Mouse (Mus musculus) frontal cortex, adult 2 months (tissue): Measurements from ENCODE around the gene AC131692.1. TPM values are rescaled to one million over a fixed set of nuclear protein-coding genes. Genes with fewer than 3 reads are reported as not detected.
"Not testable (repeated sequence)": the region's sequence is repeated elsewhere in the genome, so short reads cannot be mapped to it uniquely, and the experiment has no call there.

Experiments
- DNase-seq, 2 experiments: peaks; one replicate each; pipeline ENCODE4 v3.0.0; 2022; ENCODE audit warnings: low spot score in 1 of 2; ENCODE audit errors: extremely low spot score in 1 of 2
- polyA plus RNA-seq: library from polyadenylated mRNA; depleted of rRNA; stranded (reverse); fragments of >200 nt; gene quantifications from 2 replicates; pipeline ENCODE4 v1.2.3, GENCODE M21; 2012

Gene AC131692.1
- polyA plus RNA-seq, 1 experiment: not detected

DNA sequence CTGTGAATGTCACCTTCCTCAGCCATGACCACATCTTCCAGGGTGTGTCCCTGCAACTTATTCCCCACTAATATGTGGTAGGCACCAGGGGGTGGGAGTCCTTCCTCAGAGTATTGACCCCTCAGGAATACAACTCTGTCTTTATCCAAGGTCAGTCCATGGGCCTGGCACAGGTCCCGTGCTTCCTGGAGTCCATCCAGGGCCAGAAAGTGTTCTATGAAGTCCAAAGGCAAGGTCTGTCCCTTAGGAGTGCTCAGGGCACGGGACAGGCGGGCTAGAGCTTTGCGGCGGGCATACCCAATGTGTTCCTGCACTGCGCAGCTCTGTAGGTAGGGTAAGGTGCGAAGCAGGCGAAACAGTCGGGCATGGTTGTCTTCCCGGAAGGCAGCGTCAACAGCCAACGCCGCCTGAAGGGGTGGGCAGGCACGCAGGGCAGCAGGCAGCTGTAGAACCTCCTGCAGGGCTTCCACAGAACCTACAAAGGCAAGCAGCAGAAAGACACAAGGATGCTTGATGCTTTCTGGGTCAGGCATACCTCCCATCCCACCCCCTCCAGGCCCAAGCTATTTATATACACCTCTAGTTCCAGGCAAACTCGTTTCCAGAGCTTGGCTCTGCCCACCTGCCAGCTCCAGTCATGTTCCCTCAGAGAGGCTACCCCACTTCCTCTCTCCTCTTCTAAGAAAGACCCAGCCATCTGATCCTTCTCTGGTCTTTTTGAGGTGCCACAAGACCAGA is 22.1 kb downstream of the AC131692.1 start:
- peak in 1 of 2 experiments; percentile 25 for DNase-seq

DNA sequence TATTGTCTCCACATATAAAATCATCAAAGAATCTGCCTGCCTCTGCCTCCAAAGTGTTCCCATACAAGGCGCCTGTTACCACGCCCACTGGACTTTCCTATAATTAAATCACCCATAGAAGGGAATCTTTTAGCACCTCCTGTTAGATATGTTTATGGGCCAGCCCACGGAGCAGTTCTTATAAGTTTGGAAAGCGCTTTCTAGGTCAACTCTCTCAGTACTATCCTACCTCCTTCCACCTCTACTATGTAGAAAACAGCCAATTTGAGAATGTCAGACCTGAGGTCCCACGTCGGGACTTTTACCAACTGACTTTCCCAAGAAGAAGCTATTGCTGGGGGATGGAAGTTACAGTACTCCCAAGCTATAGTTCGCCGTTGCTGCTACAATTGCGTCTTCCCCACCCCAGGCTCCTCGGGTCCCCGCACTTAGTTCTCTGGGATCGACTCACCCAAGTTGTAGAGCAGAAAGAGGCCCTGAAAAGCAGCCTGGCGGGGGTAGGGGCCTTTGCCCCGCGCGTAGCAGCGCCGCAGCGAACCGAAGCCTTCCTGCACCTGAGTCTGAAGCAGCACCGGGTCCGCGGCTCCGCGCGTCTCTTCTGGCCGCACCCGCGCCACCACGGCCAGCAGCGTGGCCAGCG is 23.2 kb downstream of the AC131692.1 start:
- DNase-seq: peak in 1 of 2 experiments; percentile 28

DNA sequence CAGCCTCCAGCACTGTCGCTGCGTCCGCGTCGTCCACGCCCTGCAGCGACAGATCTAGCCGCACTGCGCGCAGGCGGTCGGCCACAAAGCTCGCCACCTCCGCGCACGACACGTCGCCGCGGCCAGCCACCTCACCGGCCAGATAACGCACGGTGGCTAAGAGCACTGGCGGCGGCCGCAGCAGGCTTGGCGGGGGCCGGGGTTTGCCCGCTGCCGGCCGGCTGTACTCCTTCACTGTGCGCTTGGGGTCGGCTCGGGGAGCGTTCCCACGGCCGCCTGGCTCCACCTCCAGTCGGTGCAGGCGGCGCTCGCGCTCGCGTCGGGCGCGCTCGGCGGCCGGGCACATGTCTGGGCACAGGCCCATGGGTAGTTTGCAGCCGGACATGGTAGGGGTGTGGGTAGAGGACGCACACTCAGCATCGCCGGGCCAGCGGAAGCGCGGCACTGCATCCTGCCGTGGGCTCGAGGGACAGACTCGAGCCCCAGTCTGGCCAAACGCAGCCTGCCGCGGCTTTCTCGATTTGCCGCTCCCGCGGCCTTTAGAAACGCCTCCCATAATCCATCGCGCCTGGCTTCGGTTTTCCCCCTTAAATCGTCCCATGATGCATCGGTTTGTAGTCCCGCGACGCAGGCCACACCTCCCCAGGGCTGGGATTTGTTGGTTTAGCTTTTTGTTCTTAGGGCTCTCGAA is 23.9 kb downstream of the AC131692.1 start, which contains the start of gene Sac3d1:
Sac3d1 (minus strand) TSS at position 665 of the 691 bp plus-strand sequence.
- peak; percentile 81 to 94 for DNase-seq

DNA sequence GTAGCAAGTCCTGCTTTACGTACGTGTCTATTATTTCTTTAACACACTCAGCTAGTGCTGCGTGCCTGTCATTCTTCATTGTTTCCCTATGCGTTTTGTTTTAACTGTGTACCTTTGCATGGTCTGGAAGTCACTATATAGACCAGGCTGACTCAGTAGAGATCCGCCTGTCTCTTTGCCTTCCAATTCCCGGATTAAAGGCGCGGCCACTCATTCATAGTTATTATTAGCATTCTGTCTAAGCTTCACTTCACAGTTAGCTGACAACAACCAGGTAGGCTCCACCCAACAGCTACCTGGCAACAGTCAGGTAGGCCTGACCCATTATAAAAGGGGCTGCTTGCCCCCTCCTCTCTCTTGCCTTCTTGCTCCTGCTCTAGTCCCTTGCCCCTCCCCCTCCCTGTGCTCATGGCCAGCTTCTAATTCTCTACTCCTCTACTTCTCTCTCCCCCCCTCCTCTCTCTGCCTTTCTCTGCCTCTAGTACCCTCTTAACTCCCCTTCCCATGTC is 24.5 kb downstream of the AC131692.1 start:
- DNase-seq: no peak

DNA sequence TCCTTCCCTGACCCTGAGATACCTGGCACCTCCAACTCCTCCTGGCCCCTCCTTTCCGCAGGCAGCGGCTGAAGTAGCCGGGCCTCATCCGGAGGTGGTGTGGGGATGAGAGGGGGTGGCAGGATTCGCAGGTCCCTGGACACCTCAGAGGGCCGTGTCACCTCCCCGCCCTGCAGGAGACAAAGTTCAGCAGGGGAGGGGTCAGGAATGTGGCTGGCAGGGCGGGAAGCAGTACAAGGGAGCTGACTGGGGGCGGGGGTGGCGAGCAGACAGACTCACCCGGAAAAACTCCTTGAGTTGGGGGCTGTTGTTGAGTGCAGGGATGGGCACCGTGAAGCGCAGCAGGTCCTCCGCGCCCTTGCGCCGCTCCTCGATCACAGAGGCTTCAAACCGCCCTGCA is 27.5 kb downstream of the AC131692.1 start:
- no peak for DNase-seq

DNA sequence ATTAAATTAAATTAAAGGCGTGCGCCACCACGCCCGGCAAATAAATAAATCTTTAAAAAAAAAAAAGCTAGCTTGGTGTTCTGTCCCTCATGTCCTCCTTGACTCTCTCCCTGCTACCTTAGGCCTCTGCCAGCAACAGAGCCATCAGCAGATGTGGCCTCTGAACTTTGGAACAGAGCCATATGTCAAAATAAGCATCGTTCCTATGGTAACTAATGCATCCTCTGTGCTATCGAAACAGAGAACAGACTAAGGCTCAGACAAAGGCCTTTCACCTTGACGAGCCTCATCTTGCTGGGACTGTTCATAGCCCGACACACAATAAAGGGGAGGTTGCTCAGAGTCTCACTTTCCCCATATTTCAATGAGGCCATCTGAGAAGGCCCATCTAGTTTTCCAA is 29.1 kb downstream of the AC131692.1 start:
- DNase-seq: no peak

DNA sequence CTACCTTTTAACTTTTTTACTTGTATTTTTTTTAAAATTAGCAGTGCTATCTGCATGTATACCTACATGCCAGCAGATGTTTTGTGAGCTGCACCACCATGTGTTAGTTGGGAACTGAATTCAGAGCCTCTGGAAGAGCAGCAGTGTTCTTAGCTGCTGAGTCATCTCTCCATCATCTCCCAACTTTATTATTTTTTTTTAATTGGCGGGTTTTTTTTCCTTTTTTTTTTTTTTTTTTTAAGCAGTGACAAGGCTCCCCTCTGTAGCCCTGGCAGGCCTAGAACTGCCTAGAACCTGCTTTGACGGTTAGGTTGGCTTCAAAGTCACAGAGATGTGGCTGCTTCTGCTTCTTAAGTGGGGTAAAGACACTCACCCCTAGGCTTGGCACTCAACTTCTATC is 30.7 kb downstream of the AC131692.1 start:
- DNase-seq: no peak

DNA sequence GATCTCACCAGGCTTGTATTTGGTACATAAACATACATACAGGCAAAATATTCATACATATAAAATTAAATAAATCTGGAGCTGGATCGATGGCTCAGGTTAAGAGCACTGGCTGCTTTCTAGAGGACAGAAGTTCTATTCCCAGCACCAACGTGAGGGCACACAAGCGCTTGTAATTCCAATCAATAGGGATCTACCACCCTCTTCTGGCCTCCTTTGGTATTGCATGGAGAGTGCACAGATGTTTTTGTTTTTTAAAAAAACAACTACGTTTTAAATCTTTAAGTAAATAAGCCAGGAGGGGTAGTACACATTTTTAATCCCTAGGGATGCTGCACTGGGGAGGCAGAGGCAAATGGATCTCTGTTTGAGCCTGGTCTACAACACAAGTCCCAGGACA is 32.1 kb downstream of the AC131692.1 start:
- peak in 1 of 2 experiments; percentile 71 for DNase-seq

DNA sequence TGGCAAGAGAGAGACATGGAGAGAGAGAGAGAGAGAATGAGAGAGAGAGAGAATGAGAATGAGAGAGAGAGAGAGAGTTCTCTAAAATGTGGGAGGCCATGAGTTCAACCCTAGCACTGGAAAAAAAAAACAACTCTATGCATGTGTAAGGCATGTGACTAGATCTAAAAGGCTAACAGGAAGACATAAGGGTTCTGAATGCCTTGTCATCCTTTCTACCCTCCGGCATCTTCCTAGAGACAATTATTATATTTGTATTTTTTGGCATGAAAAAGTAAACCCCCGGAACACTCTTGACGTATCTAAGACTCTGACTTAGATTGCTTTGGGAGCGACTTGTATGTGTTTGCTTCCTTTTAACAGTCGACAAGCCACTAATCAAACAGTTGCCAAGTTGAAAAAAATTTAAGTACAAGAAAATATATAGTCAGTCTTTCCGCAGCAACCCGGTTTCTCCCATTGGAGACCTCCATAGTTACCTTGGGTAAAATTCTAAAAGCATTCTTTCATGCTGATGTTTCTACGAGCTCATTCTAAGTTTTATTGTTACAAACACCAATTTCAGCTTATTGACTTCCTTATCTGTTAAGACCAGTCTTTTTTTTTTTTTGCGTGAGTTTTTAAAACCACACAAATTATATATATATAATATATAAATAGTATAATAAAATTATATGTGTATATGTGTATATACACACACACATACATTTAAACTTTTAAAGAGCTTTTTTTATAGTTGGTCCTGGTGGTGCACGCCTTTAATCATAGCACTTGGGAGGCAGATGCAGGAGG is 32.8 kb downstream of the AC131692.1 start:
- DNase-seq: no peak

DNA sequence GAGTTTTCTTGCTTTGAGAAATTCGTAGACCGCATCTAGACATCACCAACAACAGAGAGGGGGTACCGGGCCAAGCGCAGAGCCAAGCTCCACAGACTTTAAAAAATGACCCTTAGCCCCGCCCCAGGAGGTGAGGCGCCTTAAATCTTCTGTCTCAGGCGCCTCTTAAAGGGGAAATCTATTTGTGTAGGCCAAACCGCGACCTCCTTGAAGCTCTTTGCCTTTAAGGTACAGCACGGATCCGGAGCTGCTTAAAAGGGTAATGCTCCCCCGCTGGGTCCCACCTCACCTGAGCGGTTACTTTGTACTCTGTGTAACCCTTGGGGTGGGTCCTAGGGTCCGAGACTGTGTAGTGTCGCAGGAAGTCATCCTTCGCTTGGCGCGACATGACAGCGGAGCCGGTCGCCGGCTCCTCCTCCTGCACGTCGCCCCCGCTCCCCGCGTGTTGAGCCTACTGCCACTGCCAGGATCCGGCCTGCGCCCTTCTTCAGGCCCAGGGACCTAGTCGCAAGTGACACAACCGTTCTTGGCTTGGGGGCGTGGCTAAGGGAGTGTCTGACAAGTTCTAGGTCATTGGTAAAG is 33.6 kb downstream of the AC131692.1 start, which contains the start of gene Snx15:
Snx15 (minus strand) TSS at position 545 of the 582 bp plus-strand sequence.
- DNase-seq: peak; percentile 95 to 97

DNA sequence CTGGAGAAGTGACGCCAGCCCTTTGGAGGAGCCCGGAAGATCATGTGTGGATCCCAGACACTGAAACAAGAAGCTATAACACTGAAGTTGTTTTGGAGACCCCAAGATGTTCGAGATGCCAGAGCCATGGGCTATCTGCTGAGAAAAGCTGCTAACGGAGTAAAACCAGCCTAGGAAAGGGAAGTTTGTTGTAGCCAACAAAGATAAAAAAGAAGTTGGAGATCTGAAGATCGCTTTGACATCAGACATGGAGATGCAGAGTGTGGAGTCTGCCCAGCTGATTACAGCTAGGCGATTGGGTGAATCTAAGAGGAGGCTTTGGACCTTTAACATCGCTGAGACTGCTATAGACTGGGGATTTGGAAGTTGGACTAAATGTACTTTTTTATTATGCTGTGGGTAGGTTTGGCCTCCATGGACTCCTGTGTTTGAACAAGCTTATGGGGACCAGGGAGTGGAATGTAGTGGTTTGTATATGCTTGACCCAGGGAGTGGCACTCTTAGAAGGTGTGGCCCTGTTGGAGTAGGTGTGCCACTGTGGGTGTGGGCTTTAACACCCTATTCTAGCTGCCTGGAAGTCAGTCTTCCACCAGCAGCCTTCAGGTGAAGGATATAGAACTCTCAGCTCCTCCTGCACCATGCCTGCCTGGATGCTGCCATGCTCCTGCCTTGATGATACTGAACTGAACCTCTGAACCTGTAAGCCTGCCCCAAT is 36.4 kb downstream of the AC131692.1 start:
- not testable (repeated sequence) for DNase-seq

DNA sequence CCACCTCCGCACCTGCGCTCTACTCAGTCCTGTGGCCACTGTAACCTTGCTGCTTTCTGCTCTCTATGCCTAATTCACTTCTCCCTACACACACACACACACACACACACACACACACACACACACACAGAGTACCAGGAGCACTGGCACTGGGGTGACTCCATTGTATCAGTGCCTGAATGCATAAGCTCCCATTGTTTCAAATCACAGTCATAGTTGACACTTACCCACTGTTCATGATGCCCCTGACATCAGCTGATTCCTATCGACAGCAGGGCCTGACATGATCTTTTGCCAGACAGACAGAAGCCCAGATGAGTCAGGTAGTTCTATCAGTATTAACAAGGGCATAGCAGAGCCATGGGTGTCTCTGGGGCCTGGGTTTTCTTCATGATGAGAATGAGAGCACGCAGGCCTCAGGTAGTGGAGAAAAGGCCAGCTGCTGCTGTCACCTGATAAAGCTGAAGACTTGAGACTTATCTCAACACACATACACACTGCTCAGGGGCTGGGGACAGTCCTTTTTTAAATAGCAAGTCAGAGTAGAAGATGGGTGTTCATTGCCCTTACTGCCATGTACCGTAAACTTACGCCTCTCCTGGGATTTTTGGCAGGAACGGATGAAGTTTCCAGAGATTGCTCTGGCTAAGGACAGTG is 38.1 kb downstream of the AC131692.1 start:
- DNase-seq: no peak

DNA sequence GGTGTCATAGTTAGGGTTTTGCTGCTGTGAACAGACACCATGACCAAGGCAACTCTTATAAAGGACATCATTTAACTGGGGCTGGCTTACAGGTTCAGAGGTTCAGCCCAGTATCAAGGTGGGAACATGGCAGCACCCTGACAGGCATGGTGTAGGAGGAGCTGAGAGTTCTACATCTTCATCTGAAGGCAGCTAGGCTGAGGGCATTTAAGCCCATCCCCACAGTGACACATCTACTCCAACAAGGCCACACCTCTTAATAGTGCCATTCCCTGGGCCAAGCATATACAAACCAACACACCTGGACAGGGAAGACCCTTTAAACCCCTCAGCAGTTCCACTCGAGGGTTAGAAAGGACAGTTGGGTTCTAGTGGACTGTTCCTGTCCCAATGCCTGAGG is 39.0 kb downstream of the AC131692.1 start:
- DNase-seq: not testable (repeated sequence)

DNA sequence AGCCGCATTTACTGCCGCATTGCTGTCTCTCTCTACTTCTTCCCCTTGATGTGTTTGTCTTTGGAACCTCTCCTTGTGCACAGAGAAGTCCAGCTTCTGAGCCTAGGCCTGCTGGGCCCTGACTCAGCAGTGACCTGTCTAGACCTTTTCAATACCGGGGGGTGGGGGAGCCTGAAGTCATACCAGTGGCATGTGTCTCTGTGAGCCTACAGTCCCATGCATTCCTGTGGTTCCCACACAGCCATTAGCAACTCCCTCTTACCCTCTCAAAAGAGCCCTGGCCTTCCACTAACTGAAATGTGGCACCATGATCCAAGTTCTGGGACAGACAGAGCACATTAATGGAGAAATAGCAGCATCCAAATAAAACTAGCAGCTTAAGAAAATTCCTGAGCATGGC is 42.2 kb downstream of the AC131692.1 start:
- no peak for DNase-seq

DNA sequence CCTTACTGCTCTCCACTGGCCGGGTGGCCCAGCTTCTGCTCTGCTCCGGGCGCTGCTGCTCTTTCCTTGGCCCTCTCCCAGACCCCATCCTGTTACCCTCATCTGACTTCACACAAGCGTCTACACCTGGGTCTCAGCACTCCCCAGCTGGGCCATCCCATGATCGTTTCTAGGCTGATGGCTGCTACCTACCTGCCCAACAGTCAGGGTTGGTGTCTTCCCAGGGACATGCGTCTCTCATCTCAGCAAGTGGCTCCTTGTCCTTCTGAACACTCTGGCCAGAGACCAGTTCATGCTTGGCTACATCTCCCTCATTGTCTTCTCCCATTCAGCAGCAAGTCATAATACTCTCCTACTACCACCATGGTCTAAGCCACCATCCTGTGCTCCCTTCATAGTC is 45.5 kb downstream of the AC131692.1 start:
- DNase-seq: no peak

DNA sequence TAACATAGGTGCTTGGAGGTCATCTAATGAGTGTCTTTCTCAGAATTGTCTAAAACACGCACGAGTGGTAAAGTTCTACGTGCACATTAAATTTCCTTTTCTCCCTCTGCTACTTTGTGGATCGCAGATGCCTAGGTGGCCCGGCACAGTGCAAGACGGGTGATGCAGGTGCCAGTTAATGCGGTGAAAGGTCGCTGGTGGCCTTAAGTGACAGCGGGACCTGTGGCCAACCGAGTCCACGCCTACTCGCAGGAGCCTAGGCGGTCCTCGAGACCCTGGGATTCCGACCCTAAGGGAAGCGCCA is 46.1 kb downstream of the AC131692.1 start:
- DNase-seq: no peak

DNA sequence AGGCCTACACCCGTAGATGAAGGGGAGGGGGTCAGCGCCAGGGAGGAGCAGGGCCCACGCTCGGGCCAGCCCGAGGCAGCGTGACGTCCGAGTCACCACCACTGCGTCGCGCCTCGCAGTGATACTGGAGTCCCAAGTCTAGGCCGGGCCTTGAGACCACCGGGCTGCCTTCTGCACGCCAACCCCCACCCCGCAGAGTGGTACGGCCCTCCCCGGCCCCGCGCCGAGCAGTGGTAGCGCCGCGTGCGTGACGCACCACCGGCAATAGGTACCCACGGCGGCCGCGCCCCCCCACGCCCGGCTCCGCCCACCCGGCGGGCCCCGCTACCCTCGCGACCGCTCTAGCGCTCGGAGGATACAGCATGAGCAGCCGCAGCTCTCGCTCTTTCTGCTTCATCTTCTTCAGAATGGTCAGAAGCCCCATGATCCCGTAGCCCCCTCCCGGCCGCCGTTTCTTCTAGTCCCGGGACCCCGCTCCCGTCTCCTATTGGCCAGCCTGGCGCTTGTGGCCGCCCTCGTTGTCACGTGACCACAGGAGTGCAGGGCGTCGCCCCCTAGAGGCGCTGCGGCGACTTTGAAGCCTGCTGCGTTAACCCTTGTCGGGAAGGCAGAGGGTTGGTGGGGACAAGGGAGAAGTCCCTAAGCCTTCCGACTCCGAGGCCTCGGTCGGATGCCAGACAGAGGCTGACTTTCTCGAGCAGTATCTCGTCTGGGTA is 46.6 kb downstream of the AC131692.1 start, which contains the start of gene Batf2:
Batf2 (plus strand) TSS at position 306 of the 716 bp plus-strand sequence.
- DNase-seq: peak; percentile 77 to 93

DNA sequence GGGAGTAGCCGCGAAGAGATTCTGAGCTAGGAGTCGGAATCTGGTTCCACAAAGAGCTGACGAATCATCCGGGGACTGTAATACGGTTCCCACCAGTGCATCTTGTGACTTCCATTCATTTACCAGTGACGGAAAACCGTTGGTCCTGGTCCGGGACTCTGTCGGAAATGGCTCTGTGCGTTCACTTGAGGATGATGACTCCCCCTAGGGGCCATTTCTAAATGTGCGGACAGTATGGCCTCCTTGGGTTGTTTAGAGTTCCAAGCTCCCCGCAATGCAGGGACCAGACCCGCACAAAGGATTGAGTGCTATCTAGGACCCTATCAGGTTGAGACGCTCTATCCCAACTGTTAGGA is 47.2 kb downstream of the AC131692.1 start, which contains the start of gene Arl2:
Arl2 (minus strand) TSS at position 155 of the 356 bp plus-strand sequence.
- peak; percentile 74 to 90 for DNase-seq
